Comparison of ENCODE assay signal across 16 mouse cellular contexts in genomic region chr9:102860802-102861469, GRCm38 (mm10). TPM values are rescaled to one million over a fixed set of nuclear protein-coding genes. Genes with fewer than 3 reads are reported as not detected.
DNase-seq lines count a peak whose midpoint lies in the region; ATAC-seq and TF ChIP-seq lines count a peak whose summit lies in the region.
"Had no signal": no experiment of that assay in that cellular context is flagged by ENCODE, and none has a peak within 500 bp of the region (broad histone marks: within the 10 kb centered on the region; RNA-seq: fewer than 3 reads in every experiment).

No protein-coding gene starts in this region.

- no peak for TF ChIP-seq EP300 in heart, adult 2 months (IDR thresholded peaks at IDR 0.05; ENCODE audit: insufficient read depth, low read depth, low read length)

- H3K36me3 ChIP-seq in heart, embryonic 11.5 days (ENCODE audit: control insufficient read depth, insufficient read depth, low read length), result peaks cover 3% of the 10 kb centered on the region; the same call in 1 of the 2 replicates
- no peaks in the 10 kb centered on the region for H3K36me3 ChIP-seq in heart, adult 2 months (ENCODE audit: control insufficient read depth, insufficient read depth, low read length)
- H3K36me3 ChIP-seq in lung, embryonic 15.5 days, result peaks cover 10% of the 10 kb centered on the region
- H3K36me3 ChIP-seq in intestine, embryonic 15.5 days, result peaks cover 3% of the 10 kb centered on the region; the same call in 1 of the 2 replicates

- TF ChIP-seq POLR2A in heart, adult 2 months (IDR thresholded peaks at IDR 0.05; ENCODE audit: insufficient read depth, low read depth, low read length), result no peak

- H3K79me2 ChIP-seq in heart, adult 2 months (replicated peaks; ENCODE audit: control insufficient read depth, insufficient read depth, low read length), result 0 out of 2 replicates have a peak, but pooled peaks cover 3% of the 10 kb centered on the region

- H3K4me2 ChIP-seq in heart, embryonic 11.5 days, result no peak overlapping the region
- H3K4me2 ChIP-seq in lung, embryonic 15.5 days, result no peak overlapping the region
- no peak overlapping the region for H3K4me2 ChIP-seq in intestine, embryonic 15.5 days (replicated peaks)
- H3K4me2 ChIP-seq: limb, embryonic 12.5 days; midbrain, embryonic 12.5 days had no signal

- peak overlapping the region; percentile 35; the same call in 1 of the 2 replicates for H3K27ac ChIP-seq in heart, embryonic 11.5 days (ENCODE audit: low read depth, low read length)
- H3K27ac ChIP-seq in heart, adult 2 months, result no peak overlapping the region
- no peak overlapping the region for H3K27ac ChIP-seq in lung, embryonic 15.5 days
- peak overlapping the region; percentile 54 for H3K27ac ChIP-seq in intestine, embryonic 15.5 days
- H3K27ac ChIP-seq: forebrain, embryonic 10.5 days; limb, embryonic 12.5 days; midbrain, embryonic 12.5 days had no signal

- intact Hi-C loops in heart, adult 2 months (cut with DNase I), result no loop called here

- peaks cover 44% of the 10 kb centered on the region for H3K4me1 ChIP-seq in heart, embryonic 11.5 days (ENCODE audit: control insufficient read depth, insufficient read depth, low read length)
- peaks cover 18% of the 10 kb centered on the region for H3K4me1 ChIP-seq in heart, adult 2 months (ENCODE audit: control insufficient read depth, insufficient read depth, low read length)
- H3K4me1 ChIP-seq in lung, embryonic 15.5 days, result peaks cover 67% of the 10 kb centered on the region
- peaks cover 53% of the 10 kb centered on the region for H3K4me1 ChIP-seq in intestine, embryonic 15.5 days (replicated peaks)

- no peak overlapping the region for H3K9ac ChIP-seq in heart, embryonic 11.5 days (ENCODE audit: low read depth, low read length)
- no peak overlapping the region for H3K9ac ChIP-seq in heart, adult 2 months (ENCODE audit: low read depth, low read length)
- H3K9ac ChIP-seq in lung, embryonic 15.5 days, result 0 out of 2 replicates have a peak overlapping the region, but pooled peaks have one; percentile 5
- H3K9ac ChIP-seq in intestine, embryonic 15.5 days, result no peak overlapping the region
- H3K9ac ChIP-seq: limb, embryonic 12.5 days; midbrain, embryonic 12.5 days had no signal

- WGBS in heart, embryonic 11.5 days (ENCODE audit: insufficient replicate concordance), result 40% methylated on average over 7 of the region's 7 CpGs
- 26% methylated on average over 7 of the region's 7 CpGs for WGBS in heart, adult 2 months
- 60% methylated on average over 7 of the region's 7 CpGs for WGBS in lung, embryonic 15.5 days
- WGBS in intestine, embryonic 15.5 days, result 66% methylated on average over 7 of the region's 7 CpGs

- H3K27me3 ChIP-seq in heart, embryonic 11.5 days (ENCODE audit: control insufficient read depth, insufficient read depth, low read length), result no peaks in the 10 kb centered on the region
- no peaks in the 10 kb centered on the region for H3K27me3 ChIP-seq in heart, adult 2 months (ENCODE audit: control insufficient read depth, insufficient read depth, low read length)
- no peaks in the 10 kb centered on the region for H3K27me3 ChIP-seq in lung, embryonic 15.5 days
- no peaks in the 10 kb centered on the region for H3K27me3 ChIP-seq in intestine, embryonic 15.5 days (replicated peaks)
- H3K27me3 ChIP-seq: CH12.LX; limb, embryonic 12.5 days; midbrain, embryonic 12.5 days had no signal

- ATAC-seq in heart, embryonic 11.5 days (replicated peaks; ENCODE audit: insufficient number of reproducible peaks, low FRiP score, low TSS enrichment), result no peak
- no peak for ATAC-seq in lung, embryonic 15.5 days (ENCODE audit: borderline replicate concordance, extremely low read depth, low FRiP score, low TSS enrichment)
- ATAC-seq in intestine, embryonic 15.5 days, result no peak
- ATAC-seq: inflammation-experienced regulatory T-cells, adult 6 months had no signal

- no peak for TF ChIP-seq CTCF in heart, adult 2 months (IDR thresholded peaks at IDR 0.05)

- DNase-seq in heart, adult 2 months, result no peak
- DNase-seq in lung, postnatal 36 days, result no peak
- peak; percentile 61 for DNase-seq in testis, postnatal 10 days (ENCODE audit: low spot score)
- DNase-seq in frontal cortex, adult 2 months (ENCODE audit: extremely low spot score in 1 of 2, low spot score in 1 of 2), result no peak
- DNase-seq: cerebellum, postnatal 36 days; lung, adult 2 months; right cerebral cortex, postnatal 25 days; thymus, postnatal 36 days had no signal

- no peak overlapping the region for H3K4me3 ChIP-seq in heart, embryonic 11.5 days (ENCODE audit: low read depth, low read length)
- H3K4me3 ChIP-seq in heart, adult 2 months, result no peak overlapping the region
- no peak overlapping the region for H3K4me3 ChIP-seq in lung, embryonic 15.5 days
- no peak overlapping the region for H3K4me3 ChIP-seq in intestine, embryonic 15.5 days (replicated peaks)
- H3K4me3 ChIP-seq: forebrain, embryonic 10.5 days; limb, embryonic 12.5 days; midbrain, embryonic 12.5 days had no signal

- no peaks in the 10 kb centered on the region; the same call in 1 of the 2 replicates for H3K9me3 ChIP-seq in heart, embryonic 11.5 days (replicated peaks; ENCODE audit: control insufficient read depth, low read length)
- no peaks in the 10 kb centered on the region for H3K9me3 ChIP-seq in lung, embryonic 15.5 days
- no peaks in the 10 kb centered on the region for H3K9me3 ChIP-seq in intestine, embryonic 15.5 days

RNA-seq across cellular contexts. Expression of gene Ryk, which starts 26.2 kb away (rescaled TPM):
- polyA plus RNA-seq in heart, embryonic 11.5 days (2014; fragmentation: Nextera tagmentation; extraction: Ambion mirVana), result 17.4 and 20.4 TPM in 2 replicates
- 10 to 100 TPM; 38.1 to 39.7 TPM for total RNA-seq in heart, adult 2 months (2021)
- polyA plus RNA-seq in heart, adult 2 months (2012; rRNA removed), result 31.5 and 45.1 TPM in 2 replicates
- polyA plus RNA-seq in lung, embryonic 15.5 days (2015; fragmentation: Nextera tagmentation; extraction: Ambion mirVana), result 23.4 and 25.6 TPM in 2 replicates
- polyA plus RNA-seq in intestine, embryonic 15.5 days (2015; fragmentation: Nextera tagmentation; extraction: Ambion mirVana), result 19.7 and 21.2 TPM in 2 replicates
- 36.9 and 38.6 TPM in 2 replicates for polyA plus RNA-seq in frontal cortex, adult 2 months (2012; rRNA removed)

Comparison
In these comparisons a context has a peak if more than half of its experiments do, and no peak if none do; other contexts are left out.
1. H3K27ac ChIP-seq: peak in heart, embryonic 11.5 days (single experiment) and intestine, embryonic 15.5 days (single experiment); none in heart, adult 2 months (single experiment) and lung, embryonic 15.5 days (single experiment).